Mouse (Mus musculus) forebrain, embryonic 11.5 days (tissue): ENCODE results near the gene Ranbp3l. TPM values are rescaled to one million over a fixed set of nuclear protein-coding genes. Genes with fewer than 3 reads are reported as not detected.

Source experiments
- ATAC-seq: fragments of 200-750 bp; cut with Nextera tagmentation; replicated peaks from 2 replicates; pipeline ENCODE4 v1.8.0; 2017; ENCODE audit warnings: moderate TSS enrichment; ENCODE audit not compliant: low FRiP score
- DNase-seq: peaks from one replicate; pipeline ENCODE4 v3.0.0-alpha.2; 2017; ENCODE audit warnings: low spot score
- H3K27ac ChIP-seq: fragments of 300-500 bp; sonication (generic); 2 replicates; pipeline ENCODE4 v1.5.1; 2014; ENCODE audit warnings: low read depth, low read length
- H3K27me3 ChIP-seq: fragments of 300-500 bp; sonication (generic); 2 replicates; pipeline ENCODE4 v1.6.1; 2014; ENCODE audit warnings: mild to moderate bottlenecking, low read length, mixed read lengths; ENCODE audit not compliant: control insufficient read depth, insufficient read depth
- H3K36me3 ChIP-seq: fragments of 300-500 bp; sonication (generic); 2 replicates; pipeline ENCODE4 v1.6.1; 2014; ENCODE audit warnings: mild to moderate bottlenecking, low read length, moderate library complexity, mixed read lengths; ENCODE audit not compliant: control insufficient read depth, insufficient read depth
- H3K4me1 ChIP-seq: fragments of 300-500 bp; sonication (generic); replicated peaks from 2 replicates; pipeline ENCODE4 v1.6.1; 2014; ENCODE audit warnings: low read length, mixed read lengths; ENCODE audit not compliant: control insufficient read depth, insufficient read depth
- H3K4me2 ChIP-seq: fragments of 300-500 bp; sonication (generic); 2 replicates; pipeline ENCODE4 v1.6.1; 2014; ENCODE audit warnings: low read depth, mild to moderate bottlenecking, low read length, moderate library complexity, mixed read lengths; ENCODE audit not compliant: severe bottlenecking
- H3K4me3 ChIP-seq: fragments of 300-500 bp; sonication (generic); 2 replicates; pipeline ENCODE4 v1.5.1; 2014; ENCODE audit warnings: low read depth, low read length
- H3K9ac ChIP-seq: fragments of 300-500 bp; sonication (generic); 2 replicates; pipeline ENCODE4 v1.6.1; 2014; ENCODE audit warnings: low read length
- H3K9me3 ChIP-seq: fragments of 300-500 bp; sonication (generic); 2 replicates; pipeline ENCODE4 v1.6.1; 2016; ENCODE audit warnings: low read length, mixed read lengths; ENCODE audit not compliant: control insufficient read depth
- WGBS: fragments of 180-500 bp; shearing (Covaris S2); extraction: QIAGEN DNeasy Blood & Tissue Kit; methylation state at CpG from one replicate; pipeline ENCODE4 v1.1.7; 2014; 5-methylcytosine and 5-hydroxymethylcytosine counted together
- polyA plus RNA-seq: library from polyadenylated mRNA; unstranded; fragments of >200 nt; fragmentation: Nextera tagmentation; extraction: Ambion mirVana; gene quantifications from 2 replicates; pipeline ENCODE4 v1.2.1, GENCODE M21; 2014

The Ranbp3l gene
- polyA plus RNA-seq, 1 experiment from 2014 or later, result 1.9 TPM

DNA sequence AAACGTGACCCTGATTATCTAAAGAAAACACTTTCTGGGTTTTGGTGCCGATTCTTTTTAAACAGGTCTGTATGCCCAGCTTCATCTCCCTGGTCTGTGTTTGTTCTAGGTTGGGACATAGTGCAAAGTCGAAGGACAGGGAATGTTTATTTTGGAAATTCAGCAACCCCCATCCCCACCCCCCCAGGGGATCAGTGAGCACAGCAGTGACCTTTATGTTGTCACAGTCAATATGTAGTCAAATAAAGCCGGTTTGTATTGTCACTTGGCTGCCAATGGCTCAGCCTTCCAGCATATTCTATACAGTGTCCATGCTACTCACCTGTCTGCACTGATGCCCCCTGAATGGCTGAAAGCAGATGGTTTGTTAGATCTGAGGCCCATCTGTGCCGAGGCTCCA is 146.8 kb downstream of the Ranbp3l start:
- Histone ChIP-seq H3K4me3 (no peak overlapping the region), H3K27ac (no peak overlapping the region), H3K9ac (no peak overlapping the region), H3K4me1 (no peaks in the 10 kb centered on the region), H3K36me3 (peaks cover 16% of the 10 kb centered on the region), H3K27me3 (no peaks in the 10 kb centered on the region), H3K4me2 (no peak overlapping the region), H3K9me3 (no peaks in the 10 kb centered on the region)
- DNase-seq, result no peak
- 80% methylated on average over 5 of the region's 5 CpGs for WGBS
- ATAC-seq, result no peak

Other genes starting within 250 kb of the Ranbp3l start
- 37.1 and 38.2 TPM in 2 replicates for gene Nadk2, start 103.3 kb downstream of the Ranbp3l start, polyA plus RNA-seq
- gene Lmbrd2, start 172.6 kb downstream of the Ranbp3l start, polyA plus RNA-seq, result 3.1 and 3.8 TPM in 2 replicates
- gene Skp2, start 187.5 kb downstream of the Ranbp3l start, polyA plus RNA-seq, result 142 and 153 TPM in 2 replicates